Mouse (Mus musculus): Measurements from ENCODE around the gene Taar5. TPM values are rescaled to one million over a fixed set of nuclear protein-coding genes. Genes with fewer than 3 reads are reported as not detected.

Gene Taar5
- not detected for polyA plus RNA-seq (2021)

- peaks cover 42% of the 10 kb centered on the region for H3K27me3 ChIP-seq
- in situ Hi-C loops (cut with MboI; ENCODE audit: low pct_unique_long_range_greater_than_20kb): loop anchor here (25.0 kb wide), 1 partner anchor 317 kb away; no protein-coding TSS in a partner anchor
- DNase-seq (ENCODE audit: low read depth, low spot score) (no peak), ATAC-seq (no peak)
- POLR2A ChIA-PET: no interaction called here
- TF ChIP-seq CTCF (IDR thresholded peaks at IDR 0.05): no peak
- CTCF ChIA-PET: interaction anchor here (1.2 kb wide), 1 partner anchor 11 kb away, joined by 3 read pairs; no protein-coding TSS in a partner anchor
Measured at GRCm38 (mm10) chr10:23970656-23971165, at the start of gene Taar5. Gene Taar5 (plus strand): TSS chr10:23970706.

- no peak for DNase-seq (ENCODE audit: low read depth, low spot score)
- no peak for TF ChIP-seq CTCF (IDR thresholded peaks at IDR 0.05)
- ATAC-seq: no peak
- in situ Hi-C loops (cut with MboI; ENCODE audit: low pct_unique_long_range_greater_than_20kb): no loop called here
- peaks cover 34% of the 10 kb centered on the region for H3K27me3 ChIP-seq
- ChIA-PET POLR2A (no interaction called here), CTCF (no interaction called here)
Measured at GRCm38 (mm10) chr10:23922468-23922867, 48.0 kb upstream of the Taar5 start.

GRCm38 (mm10) chr10:23923941-23924340 is 46.6 kb upstream of the Taar5 start:
- ChIA-PET POLR2A (no interaction called here), CTCF (no interaction called here)
- no peak for TF ChIP-seq CTCF (IDR thresholded peaks at IDR 0.05)
- DNase-seq (ENCODE audit: low read depth, low spot score) (no peak), ATAC-seq (no peak)
- H3K27me3 ChIP-seq: peaks cover 34% of the 10 kb centered on the region
- in situ Hi-C loops (cut with MboI; ENCODE audit: low pct_unique_long_range_greater_than_20kb): no loop called here

GRCm38 (mm10) chr10:23937613-23938012 is 32.9 kb upstream of the Taar5 start:
- ATAC-seq (no peak), DNase-seq (ENCODE audit: low read depth, low spot score) (no peak)
- in situ Hi-C loops (cut with MboI; ENCODE audit: low pct_unique_long_range_greater_than_20kb): no loop called here
- peaks cover 32% of the 10 kb centered on the region for H3K27me3 ChIP-seq
- no peak for TF ChIP-seq CTCF (IDR thresholded peaks at IDR 0.05)
- CTCF ChIA-PET: no interaction called here
- POLR2A ChIA-PET: no interaction called here

GRCm38 (mm10) chr10:23938312-23938711 is 32.2 kb upstream of the Taar5 start, which contains the start of gene Taar2:
Gene Taar2 (plus strand): TSS chr10:23938572.
- no peak for TF ChIP-seq CTCF (IDR thresholded peaks at IDR 0.05)
- peaks cover 27% of the 10 kb centered on the region for H3K27me3 ChIP-seq
- in situ Hi-C loops (cut with MboI; ENCODE audit: low pct_unique_long_range_greater_than_20kb): no loop called here
- POLR2A ChIA-PET: no interaction called here
- no peak for DNase-seq (ENCODE audit: low read depth, low spot score)
- ATAC-seq: no peak
- CTCF ChIA-PET: no interaction called here

GRCm38 (mm10) chr10:23942465-23942864 is 28.0 kb upstream of the Taar5 start:
- H3K27me3 ChIP-seq: peaks cover 27% of the 10 kb centered on the region
- DNase-seq (ENCODE audit: low read depth, low spot score): no peak
- ATAC-seq: no peak
- ChIA-PET CTCF (no interaction called here), POLR2A (no interaction called here)
- peak; percentile 61 for TF ChIP-seq CTCF (IDR thresholded peaks at IDR 0.05)
- in situ Hi-C loops (cut with MboI; ENCODE audit: low pct_unique_long_range_greater_than_20kb): no loop called here

- ChIA-PET CTCF (no interaction called here), POLR2A (no interaction called here)
- DNase-seq (ENCODE audit: low read depth, low spot score) (no peak), ATAC-seq (no peak)
- no peak for TF ChIP-seq CTCF (IDR thresholded peaks at IDR 0.05)
- in situ Hi-C loops (cut with MboI; ENCODE audit: low pct_unique_long_range_greater_than_20kb): no loop called here
- peaks cover 15% of the 10 kb centered on the region for H3K27me3 ChIP-seq
Measured at GRCm38 (mm10) chr10:23948026-23948425, 22.5 kb upstream of the Taar5 start.

GRCm38 (mm10) chr10:23949508-23950005 is 20.9 kb upstream of the Taar5 start, which contains the start of gene Taar3:
Gene Taar3 (plus strand): TSS chr10:23949558.
- ChIA-PET POLR2A (interaction anchor here (0.6 kb wide), 1 partner anchor 276 kb away, joined by 4 read pairs; no protein-coding TSS in a partner anchor), CTCF (no interaction called here)
- TF ChIP-seq CTCF (IDR thresholded peaks at IDR 0.05): no peak
- no peak for DNase-seq (ENCODE audit: low read depth, low spot score)
- H3K27me3 ChIP-seq: peaks cover 11% of the 10 kb centered on the region
- ATAC-seq: no peak
- in situ Hi-C loops (cut with MboI; ENCODE audit: low pct_unique_long_range_greater_than_20kb): loop anchor here (25.0 kb wide), 1 partner anchor 338 kb away; no protein-coding TSS in a partner anchor

- POLR2A ChIA-PET: no interaction called here
- ATAC-seq (no peak), DNase-seq (ENCODE audit: low read depth, low spot score) (no peak)
- TF ChIP-seq CTCF (IDR thresholded peaks at IDR 0.05): no peak
- in situ Hi-C loops (cut with MboI; ENCODE audit: low pct_unique_long_range_greater_than_20kb): loop anchor here (25.0 kb wide), 1 partner anchor 336 kb away; no protein-coding TSS in a partner anchor
- CTCF ChIA-PET: no interaction called here
- peaks cover 11% of the 10 kb centered on the region for H3K27me3 ChIP-seq
Measured at GRCm38 (mm10) chr10:23951714-23952113, 18.8 kb upstream of the Taar5 start.

GRCm38 (mm10) chr10:23959071-23959470 is 11.4 kb upstream of the Taar5 start:
- ChIA-PET POLR2A (no interaction called here), CTCF (no interaction called here)
- peaks cover 17% of the 10 kb centered on the region for H3K27me3 ChIP-seq
- in situ Hi-C loops (cut with MboI; ENCODE audit: low pct_unique_long_range_greater_than_20kb): loop anchor here (25.0 kb wide), 1 partner anchor 328 kb away; no protein-coding TSS in a partner anchor
- ATAC-seq: no peak
- no peak for TF ChIP-seq CTCF (IDR thresholded peaks at IDR 0.05)
- DNase-seq (ENCODE audit: low read depth, low spot score): no peak

- H3K27me3 ChIP-seq: peaks cover 17% of the 10 kb centered on the region
- in situ Hi-C loops (cut with MboI; ENCODE audit: low pct_unique_long_range_greater_than_20kb): loop anchor here (25.0 kb wide), 1 partner anchor 327 kb away; no protein-coding TSS in a partner anchor
- DNase-seq (ENCODE audit: low read depth, low spot score) (no peak), ATAC-seq (no peak)
- no peak for TF ChIP-seq CTCF (IDR thresholded peaks at IDR 0.05)
- CTCF ChIA-PET: no interaction called here
- POLR2A ChIA-PET: no interaction called here
Measured at GRCm38 (mm10) chr10:23960444-23960915, 10.0 kb upstream of the Taar5 start, which contains the start of gene Taar4. Gene Taar4 (plus strand): TSS chr10:23960494.
